Mouse (Mus musculus) bone marrow macrophage, adult 2 months (primary cell): ENCODE measurements around the gene Nif3l1.

Experiments
- CTCF ChIP-seq: IDR thresholded peaks from 2 replicates; pipeline ENCODE4 v1.5.1; 2012; ENCODE audit warnings: low read depth, mild to moderate bottlenecking, low read length, moderate library complexity
- POLR2A ChIP-seq: IDR thresholded peaks from 2 replicates; pipeline ENCODE4 v1.6.1; 2012; ENCODE audit warnings: mild to moderate bottlenecking, low read depth, low read length, borderline replicate concordance

- TF ChIP-seq CTCF (no peak), POLR2A (no peak)
These were observed 22.1 kb upstream of the Nif3l1 start for GRCm38 (mm10) chr1:58422879-58423278.
